Mouse (Mus musculus) CD4-positive, CD25-positive, alpha-beta regulatory T cell, adult 2 months (primary cell): ENCODE data around the gene Borcs5.
"Not testable (repeated sequence)": the region's sequence is repeated elsewhere in the genome, so short reads cannot be mapped to it uniquely, and the experiment has no call there.

Source experiments
- DNase-seq: peaks from one replicate; pipeline ENCODE4 v3.0.0-alpha.2; 2012; ENCODE audit warnings: low read depth, low spot score

Borcs5 gene

GRCm38 (mm10) chr6:134670881-134671411 is 31.6 kb downstream of the Borcs5 start:
- DNase-seq: no peak

- DNase-seq: not testable (repeated sequence)
These were observed 34.4 kb downstream of the Borcs5 start for GRCm38 (mm10) chr6:134673712-134674111.

GRCm38 (mm10) chr6:134677504-134677903 is 38.2 kb downstream of the Borcs5 start:
- DNase-seq: no peak

- DNase-seq: no peak
These were observed 38.7 kb downstream of the Borcs5 start for GRCm38 (mm10) chr6:134678037-134678436.

- DNase-seq: not testable (repeated sequence)
These were observed 40.0 kb downstream of the Borcs5 start for GRCm38 (mm10) chr6:134679330-134679729.

GRCm38 (mm10) chr6:134684354-134684915 is 45.1 kb downstream of the Borcs5 start:
- no peak for DNase-seq

GRCm38 (mm10) chr6:134685040-134685439 is 45.7 kb downstream of the Borcs5 start:
- no peak for DNase-seq

GRCm38 (mm10) chr6:134685515-134685914 is 46.2 kb downstream of the Borcs5 start:
- no peak for DNase-seq

- no peak for DNase-seq
These were observed 55.2 kb downstream of the Borcs5 start for GRCm38 (mm10) chr6:134694498-134694897.

GRCm38 (mm10) chr6:134694988-134695387 is 55.7 kb downstream of the Borcs5 start:
- DNase-seq: no peak

GRCm38 (mm10) chr6:134695625-134696024 is 56.3 kb downstream of the Borcs5 start:
- DNase-seq: no peak

GRCm38 (mm10) chr6:134696146-134696545 is 56.8 kb downstream of the Borcs5 start:
- DNase-seq: no peak

GRCm38 (mm10) chr6:134696554-134696953 is 57.2 kb downstream of the Borcs5 start:
- DNase-seq: no peak

- DNase-seq: no peak
These were observed 58.9 kb downstream of the Borcs5 start for GRCm38 (mm10) chr6:134698243-134698642.

GRCm38 (mm10) chr6:134700451-134701210 is 61.3 kb downstream of the Borcs5 start:
- peak; percentile 73 for DNase-seq

- peak; percentile 8 for DNase-seq
These were observed 61.9 kb downstream of the Borcs5 start for GRCm38 (mm10) chr6:134701211-134701602.

- no peak for DNase-seq
These were observed 62.9 kb downstream of the Borcs5 start for GRCm38 (mm10) chr6:134702184-134702583.

GRCm38 (mm10) chr6:134703053-134703690 is 63.9 kb downstream of the Borcs5 start:
- no peak for DNase-seq

- no peak for DNase-seq
These were observed 67.2 kb downstream of the Borcs5 start for GRCm38 (mm10) chr6:134706467-134706866.

GRCm38 (mm10) chr6:134710020-134710419 is 70.7 kb downstream of the Borcs5 start:
- no peak for DNase-seq

- DNase-seq: no peak
These were observed 74.0 kb downstream of the Borcs5 start for GRCm38 (mm10) chr6:134713321-134713720.

- DNase-seq: no peak
These were observed 74.6 kb downstream of the Borcs5 start for GRCm38 (mm10) chr6:134713897-134714296.
